Mouse (Mus musculus): ENCODE measurements around the gene Astn1. TPM values are rescaled to one million over a fixed set of nuclear protein-coding genes. Genes with fewer than 3 reads are reported as not detected.

Gene Astn1
- polyA plus RNA-seq, 1 experiment = not detected

GRCm38 (mm10) chr1:158573597-158573996, 211.5 kb downstream of the Astn1 start:
- Histone ChIP-seq H3K79me3 (ENCODE audit: low read depth) (no peaks in the 10 kb centered on the region), H3ac (ENCODE audit: control insufficient read depth, insufficient read length, low read depth) (no peak overlapping the region), H3K4me3 (ENCODE audit: insufficient read depth, poor library complexity, severe bottlenecking) (no peak overlapping the region), H3K27me3 (ENCODE audit: control insufficient read depth, insufficient read depth, insufficient read length) (peaks cover 6% of the 10 kb centered on the region), H3K36me3 (ENCODE audit: control insufficient read depth, insufficient read depth) (no peaks in the 10 kb centered on the region), H3K79me2 (ENCODE audit: control insufficient read depth, insufficient read depth) (no peaks in the 10 kb centered on the region)
- TF ChIP-seq CTCF (IDR thresholded peaks at IDR 0.05; ENCODE audit: control insufficient read depth, insufficient read depth, insufficient read length) = no peak
- TF ChIP-seq MAX (IDR thresholded peaks at IDR 0.05) = no peak
- no peak for TF ChIP-seq MYOG (IDR thresholded peaks at IDR 0.05; ENCODE audit: control insufficient read depth, extremely low read depth, insufficient read length)
- no peak for TF ChIP-seq FOSL1 (IDR thresholded peaks at IDR 0.05; ENCODE audit: insufficient read depth, low read length, poor library complexity, severe bottlenecking)
- TF ChIP-seq CEBPB (IDR thresholded peaks at IDR 0.05; ENCODE audit: low read depth) = no peak
- TF ChIP-seq USF1 (IDR thresholded peaks at IDR 0.05; ENCODE audit: low read depth) = no peak
- TF ChIP-seq MYOD1 (IDR thresholded peaks at IDR 0.05; ENCODE audit: control insufficient read depth, insufficient read length, low read depth) = no peak

DNA sequence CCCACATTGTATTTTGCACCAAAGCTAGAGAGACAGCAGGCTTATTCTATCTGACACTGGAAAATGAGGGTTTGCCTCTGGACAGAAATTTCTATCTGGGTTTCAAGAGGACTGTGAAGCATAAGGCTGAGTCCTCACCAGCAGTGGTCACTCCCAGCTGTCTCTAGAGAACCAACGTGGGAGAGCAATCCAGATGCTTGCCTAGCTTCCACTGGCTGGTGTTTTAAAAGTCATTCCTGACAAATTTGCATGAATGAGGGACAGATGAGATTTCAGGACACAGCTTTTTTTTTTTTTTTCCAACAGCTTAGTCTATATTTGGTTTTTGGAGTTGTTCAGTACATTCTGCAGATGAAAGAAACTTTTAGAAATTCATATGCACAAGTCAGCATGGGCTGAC, 213.9 kb downstream of the Astn1 start:
- no peak overlapping the region for H3ac ChIP-seq (ENCODE audit: control insufficient read depth, insufficient read length, low read depth)
- peaks cover 6% of the 10 kb centered on the region for H3K27me3 ChIP-seq (ENCODE audit: control insufficient read depth, insufficient read depth, insufficient read length)
- H3K4me3 ChIP-seq (ENCODE audit: insufficient read depth, poor library complexity, severe bottlenecking) = no peak overlapping the region
- TF ChIP-seq CEBPB (IDR thresholded peaks at IDR 0.05; ENCODE audit: low read depth) (no peak), MYOG (IDR thresholded peaks at IDR 0.05; ENCODE audit: control insufficient read depth, extremely low read depth, insufficient read length) (no peak), FOSL1 (IDR thresholded peaks at IDR 0.05; ENCODE audit: insufficient read depth, low read length, poor library complexity, severe bottlenecking) (no peak), CTCF (IDR thresholded peaks at IDR 0.05; ENCODE audit: control insufficient read depth, insufficient read depth, insufficient read length) (no peak), MYOD1 (IDR thresholded peaks at IDR 0.05; ENCODE audit: control insufficient read depth, insufficient read length, low read depth) (no peak), MAX (IDR thresholded peaks at IDR 0.05) (no peak), USF1 (IDR thresholded peaks at IDR 0.05; ENCODE audit: low read depth) (no peak)
- no peaks in the 10 kb centered on the region for H3K36me3 ChIP-seq (ENCODE audit: control insufficient read depth, insufficient read depth)
- no peaks in the 10 kb centered on the region for H3K79me3 ChIP-seq (ENCODE audit: low read depth)
- no peaks in the 10 kb centered on the region for H3K79me2 ChIP-seq (ENCODE audit: control insufficient read depth, insufficient read depth)

GRCm38 (mm10) chr1:158581806-158582205, 219.7 kb downstream of the Astn1 start:
- H3K36me3 ChIP-seq (ENCODE audit: control insufficient read depth, insufficient read depth) = no peaks in the 10 kb centered on the region

DNA sequence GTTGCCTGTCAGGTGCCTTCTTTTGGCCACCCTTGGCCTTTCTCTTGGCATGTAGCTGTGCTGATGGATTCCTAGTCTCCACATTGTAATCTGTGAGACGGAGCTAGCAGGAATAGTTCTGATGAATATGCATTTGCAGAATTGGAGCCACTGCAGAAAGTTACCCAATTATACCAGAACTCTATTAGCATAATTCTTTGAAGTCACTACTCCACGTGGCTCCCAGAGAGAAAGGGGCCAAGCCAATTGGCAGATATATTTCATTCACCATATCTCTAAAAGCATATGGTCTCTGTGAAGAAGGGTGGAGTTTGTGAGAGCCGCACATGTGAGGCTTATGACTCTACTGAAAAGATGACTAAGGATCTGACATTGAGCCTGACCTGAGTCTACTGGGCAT, 226.8 kb downstream of the Astn1 start:
- no peak for TF ChIP-seq MYOD1 (IDR thresholded peaks at IDR 0.05; ENCODE audit: control insufficient read depth, insufficient read length, low read depth)
- no peak for TF ChIP-seq FOSL1 (IDR thresholded peaks at IDR 0.05; ENCODE audit: insufficient read depth, low read length, poor library complexity, severe bottlenecking)
- TF ChIP-seq CTCF (IDR thresholded peaks at IDR 0.05; ENCODE audit: control insufficient read depth, insufficient read depth, insufficient read length) = no peak
- TF ChIP-seq MYOG (IDR thresholded peaks at IDR 0.05; ENCODE audit: control insufficient read depth, extremely low read depth, insufficient read length) = no peak
- no peak for TF ChIP-seq USF1 (IDR thresholded peaks at IDR 0.05; ENCODE audit: low read depth)
- no peak for TF ChIP-seq MAX (IDR thresholded peaks at IDR 0.05)
- TF ChIP-seq CEBPB (IDR thresholded peaks at IDR 0.05; ENCODE audit: low read depth) = no peak
- no peaks in the 10 kb centered on the region for H3K79me2 ChIP-seq (ENCODE audit: control insufficient read depth, insufficient read depth)
- H3K4me3 ChIP-seq (ENCODE audit: insufficient read depth, poor library complexity, severe bottlenecking) = no peak overlapping the region
- no peaks in the 10 kb centered on the region for H3K79me3 ChIP-seq (ENCODE audit: low read depth)
- no peak overlapping the region for H3ac ChIP-seq (ENCODE audit: control insufficient read depth, insufficient read length, low read depth)
- no peaks in the 10 kb centered on the region for H3K27me3 ChIP-seq (ENCODE audit: control insufficient read depth, insufficient read depth, insufficient read length)
- H3K36me3 ChIP-seq (ENCODE audit: control insufficient read depth, insufficient read depth) = no peaks in the 10 kb centered on the region

More at GRCm38 (mm10) chr1:158581806-158582205, 219.7 kb downstream of the Astn1 start:
- Histone ChIP-seq H3K79me2 (ENCODE audit: control insufficient read depth, insufficient read depth) (no peaks in the 10 kb centered on the region), H3K79me3 (ENCODE audit: low read depth) (no peaks in the 10 kb centered on the region), H3ac (ENCODE audit: control insufficient read depth, insufficient read length, low read depth) (no peak overlapping the region), H3K4me3 (ENCODE audit: insufficient read depth, poor library complexity, severe bottlenecking) (no peak overlapping the region), H3K27me3 (ENCODE audit: control insufficient read depth, insufficient read depth, insufficient read length) (peaks cover 3% of the 10 kb centered on the region)
- no peak for TF ChIP-seq FOSL1 (IDR thresholded peaks at IDR 0.05; ENCODE audit: insufficient read depth, low read length, poor library complexity, severe bottlenecking)
- no peak for TF ChIP-seq MYOG (IDR thresholded peaks at IDR 0.05; ENCODE audit: control insufficient read depth, extremely low read depth, insufficient read length)
- no peak for TF ChIP-seq CEBPB (IDR thresholded peaks at IDR 0.05; ENCODE audit: low read depth)
- no peak for TF ChIP-seq CTCF (IDR thresholded peaks at IDR 0.05; ENCODE audit: control insufficient read depth, insufficient read depth, insufficient read length)
- TF ChIP-seq USF1 (IDR thresholded peaks at IDR 0.05; ENCODE audit: low read depth) = no peak
- TF ChIP-seq MYOD1 (IDR thresholded peaks at IDR 0.05; ENCODE audit: control insufficient read depth, insufficient read length, low read depth) = no peak
- TF ChIP-seq MAX (IDR thresholded peaks at IDR 0.05) = no peak

GRCm38 (mm10) chr1:158596726-158597448, 234.8 kb downstream of the Astn1 start:
- TF ChIP-seq MAX (IDR thresholded peaks at IDR 0.05) (no peak), CTCF (IDR thresholded peaks at IDR 0.05; ENCODE audit: control insufficient read depth, insufficient read depth, insufficient read length) (peak; percentile 22), CEBPB (IDR thresholded peaks at IDR 0.05; ENCODE audit: low read depth) (no peak)
- no peaks in the 10 kb centered on the region for H3K36me3 ChIP-seq (ENCODE audit: control insufficient read depth, insufficient read depth)
- H3K79me2 ChIP-seq (ENCODE audit: control insufficient read depth, insufficient read depth) = no peaks in the 10 kb centered on the region
- H3K27me3 ChIP-seq (ENCODE audit: control insufficient read depth, insufficient read depth, insufficient read length) = no peaks in the 10 kb centered on the region
- H3K79me3 ChIP-seq (ENCODE audit: low read depth) = no peaks in the 10 kb centered on the region
- H3ac ChIP-seq (ENCODE audit: control insufficient read depth, insufficient read length, low read depth) = no peak overlapping the region
- no peak overlapping the region for H3K4me3 ChIP-seq (ENCODE audit: insufficient read depth, poor library complexity, severe bottlenecking)

DNA sequence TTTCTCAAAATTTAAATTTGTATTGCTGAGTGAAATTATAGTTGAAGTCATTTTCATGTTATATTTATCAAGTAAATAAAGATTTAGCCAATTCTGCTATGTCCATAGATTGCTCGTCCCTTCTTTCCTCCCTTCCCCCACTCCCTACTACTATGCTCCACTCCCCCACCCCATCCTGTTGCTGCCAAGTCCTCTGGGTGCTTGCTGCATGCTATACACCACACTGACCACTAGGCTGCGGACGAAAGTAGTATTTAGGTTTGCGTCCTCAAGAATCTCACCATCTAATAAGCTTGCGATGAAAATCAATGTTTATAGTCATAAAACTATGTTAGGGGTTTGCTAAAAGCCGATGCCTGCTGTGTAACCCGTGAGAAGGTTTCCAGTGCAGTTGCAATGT, 235.9 kb downstream of the Astn1 start:
- Histone ChIP-seq H3K36me3 (ENCODE audit: control insufficient read depth, insufficient read depth) (no peaks in the 10 kb centered on the region), H3K27me3 (ENCODE audit: control insufficient read depth, insufficient read depth, insufficient read length) (no peaks in the 10 kb centered on the region)
- TF ChIP-seq MYOG (IDR thresholded peaks at IDR 0.05; ENCODE audit: control insufficient read depth, extremely low read depth, insufficient read length) = no peak
- TF ChIP-seq CTCF (IDR thresholded peaks at IDR 0.05; ENCODE audit: control insufficient read depth, insufficient read depth, insufficient read length) = no peak
- TF ChIP-seq USF1 (IDR thresholded peaks at IDR 0.05; ENCODE audit: low read depth) = no peak
- TF ChIP-seq MYOD1 (IDR thresholded peaks at IDR 0.05; ENCODE audit: control insufficient read depth, insufficient read length, low read depth) = no peak
- no peak for TF ChIP-seq FOSL1 (IDR thresholded peaks at IDR 0.05; ENCODE audit: insufficient read depth, low read length, poor library complexity, severe bottlenecking)
- TF ChIP-seq MAX (IDR thresholded peaks at IDR 0.05) = no peak
- TF ChIP-seq CEBPB (IDR thresholded peaks at IDR 0.05; ENCODE audit: low read depth) = no peak

More for the DNA sequence above, 235.9 kb downstream of the Astn1 start:
- no peaks in the 10 kb centered on the region for H3K79me2 ChIP-seq (ENCODE audit: control insufficient read depth, insufficient read depth)
- no peak overlapping the region for H3K4me3 ChIP-seq (ENCODE audit: insufficient read depth, poor library complexity, severe bottlenecking)
- H3ac ChIP-seq (ENCODE audit: control insufficient read depth, insufficient read length, low read depth) = no peak overlapping the region
- no peaks in the 10 kb centered on the region for H3K79me3 ChIP-seq (ENCODE audit: low read depth)
